Mouse (Mus musculus): ENCODE data around the gene Impg1. TPM values are rescaled to one million over a fixed set of nuclear protein-coding genes. Genes with fewer than 3 reads are reported as not detected.

Gene Impg1
- polyA plus RNA-seq, 1 experiment from 2014 or later = 0.10 TPM

- Histone ChIP-seq H3K4me1 (replicated peaks; ENCODE audit: control insufficient read depth, insufficient read depth, low read length) (no peaks in the 10 kb centered on the region), H3K27me3 (replicated peaks; ENCODE audit: control insufficient read depth, insufficient read depth, low read length) (no peaks in the 10 kb centered on the region), H3K27ac (ENCODE audit: low read depth, low read length) (no peak overlapping the region), H3K9ac (ENCODE audit: low read depth, low read length) (no peak overlapping the region), H3K9me3 (ENCODE audit: control insufficient read depth) (no peaks in the 10 kb centered on the region), H3K4me3 (ENCODE audit: low read depth, low read length) (no peak overlapping the region), H3K4me2 (replicated peaks; ENCODE audit: low read depth) (no peak overlapping the region), H3K36me3 (ENCODE audit: control insufficient read depth, insufficient read depth) (no peaks in the 10 kb centered on the region)
- no peak for TF ChIP-seq CTCF (IDR thresholded peaks at IDR 0.05; ENCODE audit: low read depth)
- 89% methylated on average over 2 of the region's 2 CpGs for WGBS
- no peak for ATAC-seq
Observed at GRCm38 (mm10) chr9:80380078-80380645, 85.1 kb downstream of the Impg1 start.

GRCm38 (mm10) chr9:80374100-80374499 lies 91.2 kb downstream of the Impg1 start:
- Histone ChIP-seq H3K9ac (ENCODE audit: low read depth, low read length) (no peak overlapping the region), H3K27ac (ENCODE audit: low read depth, low read length) (no peak overlapping the region), H3K4me1 (replicated peaks; ENCODE audit: control insufficient read depth, insufficient read depth, low read length) (no peaks in the 10 kb centered on the region), H3K27me3 (replicated peaks; ENCODE audit: control insufficient read depth, insufficient read depth, low read length) (no peaks in the 10 kb centered on the region), H3K4me3 (ENCODE audit: low read depth, low read length) (no peak overlapping the region), H3K4me2 (replicated peaks; ENCODE audit: low read depth) (no peak overlapping the region), H3K36me3 (ENCODE audit: control insufficient read depth, insufficient read depth) (no peaks in the 10 kb centered on the region), H3K9me3 (ENCODE audit: control insufficient read depth) (no peaks in the 10 kb centered on the region)
- no peak for TF ChIP-seq CTCF (IDR thresholded peaks at IDR 0.05; ENCODE audit: low read depth)
- ATAC-seq = no peak
- WGBS = 92% methylated on average over 1 of the region's 1 CpGs

DNA sequence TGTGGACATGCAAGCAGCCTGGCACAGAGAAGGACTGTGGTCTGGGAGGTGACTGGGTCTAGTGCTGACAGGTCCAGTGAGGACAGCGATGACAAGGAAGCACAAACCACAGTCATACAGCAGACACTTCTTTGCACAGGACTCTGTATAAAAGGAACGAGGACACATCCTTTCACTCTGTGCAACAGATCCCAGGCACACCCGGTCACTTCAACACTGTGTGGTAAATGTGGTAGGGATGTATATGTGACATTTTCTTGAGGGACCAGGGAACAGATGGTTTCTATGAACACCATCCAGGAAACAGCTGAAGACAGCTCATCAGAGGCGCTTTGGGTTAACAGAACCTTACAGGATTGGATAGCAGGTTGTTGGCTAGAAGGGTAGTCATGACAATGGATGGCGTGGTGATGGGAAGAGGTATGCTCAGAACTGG lies 92.0 kb downstream of the Impg1 start:
- Histone ChIP-seq H3K4me1 (replicated peaks; ENCODE audit: control insufficient read depth, insufficient read depth, low read length) (no peaks in the 10 kb centered on the region), H3K9ac (ENCODE audit: low read depth, low read length) (no peak overlapping the region), H3K27ac (ENCODE audit: low read depth, low read length) (no peak overlapping the region), H3K4me3 (ENCODE audit: low read depth, low read length) (no peak overlapping the region), H3K9me3 (ENCODE audit: control insufficient read depth) (no peaks in the 10 kb centered on the region), H3K27me3 (replicated peaks; ENCODE audit: control insufficient read depth, insufficient read depth, low read length) (no peaks in the 10 kb centered on the region), H3K4me2 (replicated peaks; ENCODE audit: low read depth) (no peak overlapping the region), H3K36me3 (ENCODE audit: control insufficient read depth, insufficient read depth) (no peaks in the 10 kb centered on the region)
- no peak for ATAC-seq
- WGBS = 86% methylated on average over 5 of the region's 5 CpGs
- TF ChIP-seq CTCF (IDR thresholded peaks at IDR 0.05; ENCODE audit: low read depth) = no peak

GRCm38 (mm10) chr9:80368636-80369035 lies 96.6 kb downstream of the Impg1 start:
- Histone ChIP-seq H3K4me3 (ENCODE audit: low read depth, low read length) (no peak overlapping the region), H3K4me1 (replicated peaks; ENCODE audit: control insufficient read depth, insufficient read depth, low read length) (no peaks in the 10 kb centered on the region), H3K36me3 (ENCODE audit: control insufficient read depth, insufficient read depth) (no peaks in the 10 kb centered on the region), H3K4me2 (replicated peaks; ENCODE audit: low read depth) (no peak overlapping the region), H3K9ac (ENCODE audit: low read depth, low read length) (no peak overlapping the region), H3K9me3 (ENCODE audit: control insufficient read depth) (no peaks in the 10 kb centered on the region), H3K27ac (ENCODE audit: low read depth, low read length) (no peak overlapping the region), H3K27me3 (replicated peaks; ENCODE audit: control insufficient read depth, insufficient read depth, low read length) (no peaks in the 10 kb centered on the region)
- TF ChIP-seq CTCF (IDR thresholded peaks at IDR 0.05; ENCODE audit: low read depth) = no peak
- 60% methylated on average over 2 of the region's 2 CpGs for WGBS
- no peak for ATAC-seq

- TF ChIP-seq CTCF (IDR thresholded peaks at IDR 0.05; ENCODE audit: low read depth) = no peak
- Histone ChIP-seq H3K9ac (ENCODE audit: low read depth, low read length) (no peak overlapping the region), H3K4me2 (replicated peaks; ENCODE audit: low read depth) (no peak overlapping the region), H3K36me3 (ENCODE audit: control insufficient read depth, insufficient read depth) (no peaks in the 10 kb centered on the region), H3K4me3 (ENCODE audit: low read depth, low read length) (no peak overlapping the region), H3K9me3 (ENCODE audit: control insufficient read depth) (no peaks in the 10 kb centered on the region), H3K4me1 (replicated peaks; ENCODE audit: control insufficient read depth, insufficient read depth, low read length) (no peaks in the 10 kb centered on the region), H3K27ac (ENCODE audit: low read depth, low read length) (no peak overlapping the region), H3K27me3 (replicated peaks; ENCODE audit: control insufficient read depth, insufficient read depth, low read length) (no peaks in the 10 kb centered on the region)
- no peak for ATAC-seq
- WGBS = 87% methylated on average over 2 of the region's 2 CpGs
Observed at GRCm38 (mm10) chr9:80367520-80368204, 97.6 kb downstream of the Impg1 start.

- Histone ChIP-seq H3K9me3 (ENCODE audit: control insufficient read depth) (no peaks in the 10 kb centered on the region), H3K36me3 (ENCODE audit: control insufficient read depth, insufficient read depth) (no peaks in the 10 kb centered on the region), H3K4me3 (ENCODE audit: low read depth, low read length) (no peak overlapping the region), H3K27ac (ENCODE audit: low read depth, low read length) (no peak overlapping the region), H3K27me3 (replicated peaks; ENCODE audit: control insufficient read depth, insufficient read depth, low read length) (no peaks in the 10 kb centered on the region), H3K9ac (ENCODE audit: low read depth, low read length) (no peak overlapping the region), H3K4me1 (replicated peaks; ENCODE audit: control insufficient read depth, insufficient read depth, low read length) (no peaks in the 10 kb centered on the region), H3K4me2 (replicated peaks; ENCODE audit: low read depth) (no peak overlapping the region)
- no peak for TF ChIP-seq CTCF (IDR thresholded peaks at IDR 0.05; ENCODE audit: low read depth)
- no peak for ATAC-seq
Observed at GRCm38 (mm10) chr9:80360063-80360462, 105.2 kb downstream of the Impg1 start.

All from intestine, postnatal 0 days (tissue).